Mouse (Mus musculus) frontal cortex, adult (tissue): ENCODE results near the gene Gm21833.
"Not testable (repeated sequence)": the region's sequence is repeated elsewhere in the genome, so short reads cannot be mapped to it uniquely, and the experiment has no call there.

Source experiments
- ATAC-seq: cut with Nextera tagmentation; 2 replicates; pipeline ENCODE4 v1.9.2; 2017; ENCODE audit warnings: mild to moderate bottlenecking, moderate library complexity, mixed read lengths; ENCODE audit not compliant: low TSS enrichment

Gene Gm21833

DNA sequence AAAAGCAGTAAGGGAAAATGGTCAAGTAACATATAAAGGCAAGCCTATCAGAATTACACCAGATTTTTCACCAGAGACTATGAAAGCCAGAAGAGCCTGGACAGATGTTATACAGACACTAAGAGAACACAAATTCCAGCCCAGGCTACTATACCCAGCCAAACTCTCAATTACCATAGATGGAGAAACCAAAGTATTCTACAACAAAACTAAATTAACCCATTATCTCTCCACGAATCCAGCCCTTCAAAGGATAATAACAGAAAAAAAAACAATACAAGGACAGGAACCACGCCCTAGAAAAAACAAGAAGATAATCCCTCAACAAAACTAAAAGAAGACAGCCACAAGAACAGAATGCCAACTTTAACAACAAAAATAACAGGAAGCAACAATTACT, at the start of gene Gm21833:
Gm21833 (plus strand) TSS at position 301 of the 400 bp plus-strand sequence.
- not testable (repeated sequence) for ATAC-seq

GRCm38 (mm10) chr16:82789521-82789920, 38.7 kb upstream of the Gm21833 start:
- no peak for ATAC-seq

- ATAC-seq: no peak
Observed at GRCm38 (mm10) chr16:82796489-82796888, 31.7 kb upstream of the Gm21833 start.

DNA sequence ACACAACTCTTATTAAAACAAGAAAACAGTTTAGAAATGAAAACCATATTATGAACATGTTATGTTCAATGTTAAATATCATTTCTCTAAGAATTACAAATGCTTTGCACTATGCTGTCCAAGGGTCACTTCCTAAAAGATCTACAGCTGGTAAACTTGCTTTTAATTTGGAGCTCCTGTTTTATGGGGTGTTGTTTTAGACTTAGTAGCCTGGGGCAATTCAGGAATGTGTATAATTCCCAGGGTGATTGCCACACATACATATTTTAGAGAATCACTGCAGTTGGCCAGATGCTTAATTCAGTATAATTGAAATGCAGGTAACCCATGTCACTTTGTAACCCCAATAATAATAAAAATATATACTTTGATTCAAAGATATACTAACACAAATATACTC, 12.9 kb upstream of the Gm21833 start:
- ATAC-seq: no peak

- ATAC-seq: no peak
Observed at GRCm38 (mm10) chr16:82816615-82817014, 11.6 kb upstream of the Gm21833 start.

DNA sequence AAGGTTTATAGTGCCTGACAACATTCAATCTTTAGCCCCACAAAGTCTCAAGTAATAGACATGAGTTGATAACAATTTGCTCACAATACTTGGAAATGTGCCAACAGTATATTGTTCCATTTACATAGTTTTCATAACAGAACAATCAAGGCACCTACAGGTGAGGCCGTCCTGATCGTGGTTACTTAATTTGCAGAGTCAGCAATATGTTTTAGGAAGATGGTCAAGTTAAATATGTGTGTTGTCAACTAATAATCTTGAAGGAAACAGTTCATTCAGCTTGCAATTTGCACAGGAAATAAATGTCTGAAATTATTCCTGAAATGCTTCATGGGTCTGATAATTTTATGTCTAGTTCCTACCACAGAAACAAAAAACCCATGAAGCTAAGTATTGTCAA, 27.6 kb downstream of the Gm21833 start:
- ATAC-seq: no peak

GRCm38 (mm10) chr16:82864590-82864989, 36.4 kb downstream of the Gm21833 start:
- ATAC-seq: no peak
